Mouse (Mus musculus): ENCODE data around the gene Naaladl2. TPM values are rescaled to one million over a fixed set of nuclear protein-coding genes. Genes with fewer than 3 reads are reported as not detected.

Gene Naaladl2
- polyA plus RNA-seq, 1 experiment from 2014 or later = 2.9 TPM

DNA sequence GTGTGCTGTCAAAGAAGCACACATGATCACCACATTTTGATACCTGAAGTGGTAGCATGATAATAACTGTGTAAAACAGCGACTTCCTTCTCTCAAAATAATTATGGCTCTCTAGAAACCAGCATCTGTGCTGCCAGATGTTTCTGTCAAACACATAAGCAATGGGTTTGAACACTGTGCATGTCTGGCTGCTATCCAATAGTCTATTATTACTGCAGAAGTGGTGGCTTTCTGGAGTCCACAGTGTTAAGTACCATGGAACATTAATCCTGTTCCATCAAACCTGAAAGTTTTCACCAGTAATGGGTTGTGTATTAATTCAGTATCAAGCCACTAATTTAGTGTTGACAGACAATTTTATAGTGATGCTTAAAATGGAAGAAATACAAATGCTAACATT, 629.1 kb downstream of the Naaladl2 start:
- Histone ChIP-seq H3K27me3 (replicated peaks) (no peaks in the 10 kb centered on the region), H3K4me3 (no peak overlapping the region), H3K36me3 (no peaks in the 10 kb centered on the region), H3K4me1 (no peaks in the 10 kb centered on the region), H3K4me2 (no peak overlapping the region), H3K9me3 (no peaks in the 10 kb centered on the region), H3K27ac (replicated peaks) (no peak overlapping the region), H3K9ac (no peak overlapping the region)
- 16% methylated on average over 1 of the region's 1 CpGs for WGBS
- no peak for ATAC-seq (ENCODE audit: extremely low read depth, insufficient number of reproducible peaks, low FRiP score, low TSS enrichment)

DNA sequence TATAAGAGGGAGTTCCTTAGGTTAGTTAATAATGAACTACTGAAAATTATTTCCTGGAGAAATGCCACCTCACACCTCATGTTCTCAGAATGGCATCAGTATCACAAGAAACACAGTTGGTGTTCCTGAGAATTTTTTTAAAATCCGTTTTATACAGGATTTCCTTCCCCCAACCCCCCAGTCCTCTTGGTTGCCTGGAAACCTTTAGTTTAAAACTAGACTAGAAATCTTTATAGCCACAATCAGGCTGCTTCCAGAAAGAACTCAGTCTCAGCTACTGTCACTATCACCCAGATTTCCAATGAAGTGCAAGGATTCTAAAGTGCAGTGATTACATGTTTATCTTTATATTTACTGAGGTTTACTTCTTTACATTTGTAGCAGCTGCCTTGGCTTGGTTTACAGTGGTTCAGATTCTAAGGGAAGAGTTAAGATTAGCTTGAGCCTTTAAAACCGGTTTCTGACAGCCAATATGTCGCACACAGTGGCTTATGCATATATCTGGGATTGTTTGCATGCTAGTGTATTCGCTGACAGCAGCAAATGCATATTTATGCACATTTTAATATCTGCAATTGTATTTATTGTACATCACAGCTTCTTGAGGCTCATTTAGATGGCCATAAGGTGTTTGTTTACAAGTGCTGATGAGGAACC, 657.5 kb downstream of the Naaladl2 start:
- Histone ChIP-seq H3K4me3 (no peak overlapping the region), H3K27me3 (replicated peaks) (no peaks in the 10 kb centered on the region), H3K27ac (replicated peaks) (no peak overlapping the region), H3K9ac (no peak overlapping the region), H3K36me3 (no peaks in the 10 kb centered on the region), H3K9me3 (no peaks in the 10 kb centered on the region), H3K4me2 (no peak overlapping the region), H3K4me1 (no peaks in the 10 kb centered on the region)
- 50% methylated on average over 4 of the region's 4 CpGs for WGBS
- ATAC-seq (ENCODE audit: extremely low read depth, insufficient number of reproducible peaks, low FRiP score, low TSS enrichment) = no peak

DNA sequence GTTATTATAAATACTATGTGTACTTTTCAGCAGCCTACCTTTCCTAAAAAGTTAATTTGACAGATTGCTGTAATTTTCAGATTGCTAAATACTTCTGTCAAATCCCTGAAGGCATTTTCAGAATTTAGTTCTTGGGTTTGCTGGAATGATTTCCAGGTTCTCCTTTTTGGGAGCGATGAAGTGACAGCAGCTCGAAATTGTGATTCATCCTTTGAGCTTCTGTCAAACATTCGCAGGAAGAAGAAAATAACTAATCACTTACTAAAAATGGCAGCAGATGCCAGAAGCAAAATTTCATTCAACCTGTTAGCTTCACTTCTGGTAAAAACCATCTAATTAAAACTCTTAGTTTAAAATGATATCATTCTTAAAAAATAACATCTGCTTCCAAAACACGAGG, 680.1 kb downstream of the Naaladl2 start:
- H3K27me3 ChIP-seq (replicated peaks) = no peaks in the 10 kb centered on the region
- H3K4me2 ChIP-seq = no peak overlapping the region
- no peaks in the 10 kb centered on the region; the same call in 1 of the 2 replicates for H3K9me3 ChIP-seq
- H3K27ac ChIP-seq (replicated peaks) = no peak overlapping the region
- no peak for ATAC-seq (ENCODE audit: extremely low read depth, insufficient number of reproducible peaks, low FRiP score, low TSS enrichment)
- WGBS = 84% methylated on average over 4 of the region's 4 CpGs
- H3K36me3 ChIP-seq = no peaks in the 10 kb centered on the region
- no peak overlapping the region for H3K4me3 ChIP-seq
- H3K4me1 ChIP-seq = no peaks in the 10 kb centered on the region
- H3K9ac ChIP-seq = no peak overlapping the region

DNA sequence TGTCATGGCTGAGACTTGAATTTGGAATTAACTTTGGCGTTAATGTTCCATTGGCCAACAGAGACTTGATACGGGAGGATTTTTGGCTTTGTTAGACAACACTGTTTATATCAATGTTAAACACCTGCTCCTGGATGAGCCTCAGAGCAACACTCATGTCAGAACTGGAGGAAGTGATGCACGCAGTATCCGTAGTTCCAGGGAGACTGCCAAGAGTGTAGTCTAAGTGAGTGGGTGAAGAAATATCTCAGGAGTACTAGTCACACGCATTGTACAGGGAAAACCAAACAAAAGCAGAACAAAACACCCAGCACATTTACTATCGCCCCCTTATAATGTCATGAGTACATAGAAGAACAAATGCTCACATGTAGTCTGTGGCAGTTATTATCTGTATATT, 703.4 kb downstream of the Naaladl2 start:
- no peaks in the 10 kb centered on the region for H3K4me1 ChIP-seq
- H3K9ac ChIP-seq = no peak overlapping the region
- whole genome bisulfite sequencing = 77% methylated on average over 6 of the region's 6 CpGs
- H3K27ac ChIP-seq (replicated peaks) = no peak overlapping the region
- no peak; the same call in 1 of the 2 replicates for ATAC-seq (ENCODE audit: extremely low read depth, insufficient number of reproducible peaks, low FRiP score, low TSS enrichment)
- no peak overlapping the region for H3K4me3 ChIP-seq
- H3K4me2 ChIP-seq = no peak overlapping the region
- no peaks in the 10 kb centered on the region for H3K36me3 ChIP-seq
- no peaks in the 10 kb centered on the region for H3K27me3 ChIP-seq (replicated peaks)
- H3K9me3 ChIP-seq = no peaks in the 10 kb centered on the region

DNA sequence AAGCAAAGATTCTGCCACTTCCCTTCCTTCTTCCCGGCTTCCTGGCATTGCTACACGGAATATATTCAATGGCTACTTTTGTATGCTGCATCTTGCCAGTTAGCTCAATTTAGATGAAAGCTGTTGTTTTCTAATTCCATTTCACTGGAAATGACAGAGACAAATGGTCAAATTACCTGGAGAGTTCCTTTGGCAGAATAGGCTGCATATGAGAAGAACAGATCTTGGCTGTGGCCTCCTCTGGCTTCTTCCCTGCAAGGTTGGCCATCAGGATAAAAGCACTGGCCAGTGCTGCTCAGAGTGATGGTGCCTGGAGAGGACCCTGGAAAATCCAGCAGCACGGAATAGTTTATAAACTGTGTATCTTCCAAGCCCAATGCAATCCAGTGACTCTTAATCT, 711.3 kb downstream of the Naaladl2 start:
- Histone ChIP-seq H3K9ac (no peak overlapping the region), H3K4me1 (no peaks in the 10 kb centered on the region), H3K9me3 (no peaks in the 10 kb centered on the region), H3K27me3 (replicated peaks) (no peaks in the 10 kb centered on the region), H3K4me3 (no peak overlapping the region), H3K27ac (replicated peaks) (no peak overlapping the region), H3K36me3 (no peaks in the 10 kb centered on the region), H3K4me2 (no peak overlapping the region)
- ATAC-seq (ENCODE audit: extremely low read depth, insufficient number of reproducible peaks, low FRiP score, low TSS enrichment) = no peak
- 60% methylated on average over 3 of the region's 3 CpGs for WGBS

DNA sequence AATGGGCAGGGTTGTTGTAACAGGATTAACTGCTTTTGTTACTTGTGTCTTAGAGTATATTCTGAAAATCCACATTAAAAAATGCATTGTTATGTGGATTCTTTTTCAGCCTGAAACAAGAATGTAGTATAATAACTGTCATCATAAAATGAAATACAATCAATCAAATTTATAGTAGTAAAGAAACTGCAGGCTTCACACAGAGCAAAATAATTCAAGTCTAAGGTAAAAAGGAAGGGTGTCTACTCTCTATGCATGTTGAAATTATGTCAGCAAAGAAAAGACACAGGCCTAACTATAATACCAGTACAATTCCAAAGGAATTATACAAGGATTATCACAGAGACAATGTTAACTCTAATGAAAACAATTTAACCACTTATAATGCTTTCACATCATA, 752.3 kb downstream of the Naaladl2 start:
- no peak overlapping the region for H3K9ac ChIP-seq
- no peaks in the 10 kb centered on the region for H3K4me1 ChIP-seq
- no peaks in the 10 kb centered on the region for H3K27me3 ChIP-seq (replicated peaks)
- no peak overlapping the region for H3K4me3 ChIP-seq
- no peak for ATAC-seq (ENCODE audit: extremely low read depth, insufficient number of reproducible peaks, low FRiP score, low TSS enrichment)
- no peak overlapping the region for H3K27ac ChIP-seq (replicated peaks)
- H3K36me3 ChIP-seq = no peaks in the 10 kb centered on the region
- no peak overlapping the region for H3K4me2 ChIP-seq
- H3K9me3 ChIP-seq = no peaks in the 10 kb centered on the region

DNA sequence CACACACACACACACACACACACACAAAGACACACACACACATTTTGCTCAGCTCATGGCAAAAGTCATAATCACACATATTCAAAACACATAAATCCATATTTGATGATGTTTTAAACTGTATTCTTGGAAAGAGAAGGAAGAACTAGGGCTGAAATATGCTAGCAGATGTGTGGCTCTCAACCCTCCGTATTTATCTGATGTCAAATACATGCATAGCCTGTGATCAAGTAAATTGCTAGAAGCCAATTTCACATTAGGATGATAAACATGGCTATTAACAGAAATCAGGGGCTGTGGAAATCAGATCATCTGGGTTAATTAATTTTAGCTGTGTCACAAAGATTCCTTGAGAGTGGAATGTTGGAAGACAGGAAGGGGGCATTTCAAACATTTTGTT, 752.8 kb downstream of the Naaladl2 start:
- H3K4me3 ChIP-seq = no peak overlapping the region
- WGBS = 80% methylated on average over 1 of the region's 1 CpGs
- H3K9me3 ChIP-seq = no peaks in the 10 kb centered on the region
- no peak for ATAC-seq (ENCODE audit: extremely low read depth, insufficient number of reproducible peaks, low FRiP score, low TSS enrichment)
- H3K27ac ChIP-seq (replicated peaks) = no peak overlapping the region
- no peak overlapping the region for H3K4me2 ChIP-seq
- H3K4me1 ChIP-seq = no peaks in the 10 kb centered on the region
- no peaks in the 10 kb centered on the region for H3K27me3 ChIP-seq (replicated peaks)
- H3K9ac ChIP-seq = no peak overlapping the region
- no peaks in the 10 kb centered on the region for H3K36me3 ChIP-seq

DNA sequence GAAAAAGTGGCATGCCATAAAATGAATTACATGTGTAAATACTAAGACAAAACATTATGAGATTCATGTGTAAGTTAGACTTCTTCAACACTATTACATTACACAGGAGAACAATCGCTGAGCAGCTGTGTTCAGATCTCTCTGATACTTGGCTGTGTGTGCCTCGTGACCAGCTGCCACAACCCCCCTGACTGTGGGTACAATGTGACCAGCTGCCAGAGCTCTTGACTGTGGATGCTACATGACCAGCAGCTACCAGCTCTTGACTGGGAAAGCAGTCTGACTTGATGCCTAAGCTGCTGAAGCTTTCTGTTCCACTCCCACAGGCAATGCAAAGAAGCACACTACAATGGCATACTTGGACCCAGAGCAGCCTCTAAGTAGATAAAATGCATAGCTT, 789.1 kb downstream of the Naaladl2 start:
- H3K9me3 ChIP-seq = no peaks in the 10 kb centered on the region
- H3K4me1 ChIP-seq = no peaks in the 10 kb centered on the region
- no peak for ATAC-seq (ENCODE audit: extremely low read depth, insufficient number of reproducible peaks, low FRiP score, low TSS enrichment)
- H3K36me3 ChIP-seq = no peaks in the 10 kb centered on the region
- H3K4me2 ChIP-seq = no peak overlapping the region
- H3K4me3 ChIP-seq = no peak overlapping the region
- no peaks in the 10 kb centered on the region for H3K27me3 ChIP-seq (replicated peaks)
- WGBS = 60% methylated on average over 2 of the region's 2 CpGs
- H3K9ac ChIP-seq = no peak overlapping the region
- no peak overlapping the region for H3K27ac ChIP-seq (replicated peaks)

DNA sequence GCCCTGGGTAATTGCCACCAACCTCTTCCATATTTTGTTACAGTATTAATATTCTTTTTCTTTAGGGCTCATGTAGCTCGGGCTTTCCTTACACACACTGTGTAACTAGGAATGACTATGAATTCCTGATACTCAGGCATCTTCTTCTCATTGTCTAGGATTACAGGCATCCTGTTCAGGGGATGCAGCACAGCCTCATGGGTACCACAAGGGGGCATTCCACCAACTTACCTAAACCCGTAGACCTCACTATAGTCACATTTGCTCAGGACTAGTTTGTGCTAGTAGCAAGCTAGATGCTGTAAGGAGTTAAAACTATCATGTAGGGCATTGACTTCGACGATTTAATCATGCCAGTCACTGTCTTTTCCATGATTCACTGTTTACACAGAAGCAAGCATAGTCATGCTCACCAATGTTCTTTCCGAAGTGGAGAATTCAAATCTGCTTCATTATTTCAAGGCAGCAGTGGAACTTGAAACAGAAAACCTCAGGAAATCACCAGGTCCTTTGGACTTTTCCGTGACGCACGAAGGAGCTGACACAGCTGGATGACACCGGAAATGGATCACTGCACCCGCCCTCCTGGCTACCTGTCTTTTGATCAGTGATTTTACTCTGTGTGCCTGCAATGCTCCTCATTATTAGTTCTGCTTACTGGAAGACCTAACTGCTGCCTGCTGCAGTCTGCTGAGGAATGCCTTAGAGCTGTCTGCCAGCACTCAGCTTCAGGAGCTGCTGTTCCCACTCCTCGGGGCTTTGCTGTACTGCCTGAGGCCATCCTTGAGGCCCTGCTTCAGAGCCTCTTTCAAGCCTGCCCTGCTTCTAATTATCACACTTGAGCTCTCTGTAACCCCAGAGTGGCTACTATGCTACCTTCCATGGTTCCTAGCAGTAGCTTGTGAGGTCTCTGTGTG, 822.3 kb downstream of the Naaladl2 start:
- WGBS = 73% methylated on average over 11 of the region's 11 CpGs
- H3K4me3 ChIP-seq = no peak overlapping the region
- H3K27me3 ChIP-seq (replicated peaks) = no peaks in the 10 kb centered on the region
- H3K4me1 ChIP-seq = no peaks in the 10 kb centered on the region
- H3K9me3 ChIP-seq = no peaks in the 10 kb centered on the region
- H3K36me3 ChIP-seq = no peaks in the 10 kb centered on the region
- H3K9ac ChIP-seq = no peak overlapping the region
- H3K4me2 ChIP-seq = no peak overlapping the region
- no peak overlapping the region for H3K27ac ChIP-seq (replicated peaks)
- ATAC-seq (ENCODE audit: extremely low read depth, insufficient number of reproducible peaks, low FRiP score, low TSS enrichment) = no peak

DNA sequence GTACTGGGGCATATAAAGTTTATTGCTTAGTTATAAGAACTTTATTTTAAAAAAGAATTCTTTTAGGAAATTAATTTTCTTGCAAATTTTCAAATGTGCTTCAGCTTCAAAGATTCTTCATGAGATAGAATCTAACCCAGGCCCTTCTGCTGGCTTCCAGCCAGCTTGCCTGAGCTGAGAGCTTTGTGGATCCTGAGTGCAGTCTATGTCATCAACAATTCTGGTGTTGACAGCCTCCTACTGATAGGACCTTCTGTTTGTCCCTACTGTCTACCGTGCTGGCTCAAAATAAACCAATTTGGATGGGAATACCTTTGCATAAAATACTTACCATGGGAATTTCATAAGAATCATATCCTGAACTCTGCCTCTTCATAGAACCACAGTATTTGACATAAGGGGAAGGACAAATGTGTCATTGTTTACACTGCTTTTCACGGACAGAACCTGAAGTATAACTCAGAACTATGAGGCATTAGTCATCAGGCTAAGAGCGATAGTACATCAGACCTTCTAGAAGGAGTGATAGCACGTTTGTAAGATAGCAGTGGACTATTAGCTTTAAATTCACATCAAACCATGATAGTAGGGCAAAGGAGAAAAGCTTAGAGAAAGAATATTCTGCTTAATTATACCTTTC, 829.3 kb downstream of the Naaladl2 start:
- 18% methylated on average over 4 of the region's 4 CpGs for WGBS
- H3K36me3 ChIP-seq = no peaks in the 10 kb centered on the region

DNA sequence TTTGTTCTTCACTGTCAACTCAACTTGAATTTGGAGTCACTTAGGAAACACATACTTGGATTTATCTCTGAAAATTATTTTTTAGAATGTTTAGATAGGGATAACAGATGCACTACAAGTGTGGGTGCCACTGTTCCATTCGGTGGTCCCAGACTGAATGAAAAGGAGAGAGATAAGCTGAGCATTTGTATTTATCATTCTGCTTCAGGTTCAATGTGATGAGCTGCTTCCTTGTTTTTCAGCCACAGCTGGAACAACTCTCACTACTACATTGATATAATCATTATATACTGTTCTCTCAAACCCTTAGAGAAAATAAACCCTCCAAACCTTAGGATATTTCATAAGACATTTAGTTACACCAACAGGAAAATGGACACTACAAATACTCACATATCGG, 918.6 kb downstream of the Naaladl2 start:
- H3K27me3 ChIP-seq (replicated peaks) = no peaks in the 10 kb centered on the region
- no peak overlapping the region for H3K4me3 ChIP-seq
- 54% methylated on average over 2 of the region's 2 CpGs for WGBS
- no peak overlapping the region for H3K9ac ChIP-seq
- H3K9me3 ChIP-seq = no peaks in the 10 kb centered on the region
- no peaks in the 10 kb centered on the region for H3K4me1 ChIP-seq
- no peak overlapping the region for H3K27ac ChIP-seq (replicated peaks)
- no peak overlapping the region for H3K4me2 ChIP-seq
- no peak for ATAC-seq (ENCODE audit: extremely low read depth, insufficient number of reproducible peaks, low FRiP score, low TSS enrichment)
- no peaks in the 10 kb centered on the region for H3K36me3 ChIP-seq

More for the DNA sequence above, 829.3 kb downstream of the Naaladl2 start:
- no peaks in the 10 kb centered on the region for H3K9me3 ChIP-seq
- H3K27ac ChIP-seq (replicated peaks) = no peak overlapping the region; the same call in 1 of the 2 replicates
- no peak overlapping the region for H3K4me2 ChIP-seq
- H3K4me3 ChIP-seq = no peak overlapping the region
- H3K27me3 ChIP-seq (replicated peaks) = no peaks in the 10 kb centered on the region
- peaks cover 6% of the 10 kb centered on the region; the same call in 1 of the 2 replicates for H3K4me1 ChIP-seq
- ATAC-seq (ENCODE audit: extremely low read depth, insufficient number of reproducible peaks, low FRiP score, low TSS enrichment) = no peak
- no peak overlapping the region for H3K9ac ChIP-seq
